ENCODE assay signal across 16 mouse cellular contexts in genomic region chr6:95300658-95301057, GRCm38 (mm10). TPM values are rescaled to one million over a fixed set of nuclear protein-coding genes. Genes with fewer than 3 reads are reported as not detected.
A peak's percentile ranks its signal among the peaks of the same experiment; 100 is the strongest.
DNase-seq lines count a peak whose midpoint lies in the region; ATAC-seq and TF ChIP-seq lines count a peak whose summit lies in the region.
"Had no signal": no experiment of that assay in that cellular context is flagged by ENCODE, and none has a peak within 500 bp of the region (broad histone marks: within the 10 kb centered on the region; RNA-seq: fewer than 3 reads in every experiment).

No protein-coding gene starts in this region.

- ATAC-seq in cerebellum, adult (ENCODE audit: insufficient number of reproducible peaks, low FRiP score, low TSS enrichment) = no peak
- ATAC-seq: hindbrain, postnatal 0 days; midbrain, embryonic 15.5 days had no signal

- H3K36me3 ChIP-seq in kidney, adult 2 months (ENCODE audit: control insufficient read depth, insufficient read depth, low read length) = no peaks in the 10 kb centered on the region
- H3K36me3 ChIP-seq: embryonic facial prominence, embryonic 13.5 days; forebrain, embryonic 12.5 days; liver, embryonic 13.5 days; midbrain, embryonic 15.5 days had no signal

- H3K4me1 ChIP-seq in kidney, adult 2 months (ENCODE audit: control insufficient read depth, insufficient read depth, low read length) = no peaks in the 10 kb centered on the region
- H3K4me1 ChIP-seq: embryonic facial prominence, embryonic 13.5 days; forebrain, embryonic 12.5 days; liver, embryonic 13.5 days; midbrain, embryonic 15.5 days had no signal

- 70% methylated on average over 2 of the region's 2 CpGs for WGBS in kidney, adult 2 months

- peak; percentile 5 for DNase-seq in kidney, adult 2 months
- DNase-seq in kidney, adult 11 months = no peak
- peak; percentile 2 for DNase-seq in right cerebral cortex, adult 18-20 months
- DNase-seq in right cerebral cortex, postnatal 4 days = no peak
- DNase-seq in R1 (ENCODE audit: low read depth, low spot score) = peak; percentile 9
- DNase-seq in embryo, embryonic 10 days (ENCODE audit: low spot score) = no peak
- DNase-seq: cerebellum, adult 9-11 months; heart, postnatal 14 days; left cerebral cortex, postnatal 4 days; liver, embryonic 13.5 days had no signal

- no peak overlapping the region for H3K27ac ChIP-seq in kidney, adult 2 months (ENCODE audit: insufficient read depth, low read depth, low read length)
- H3K27ac ChIP-seq: embryonic facial prominence, embryonic 13.5 days; forebrain, embryonic 12.5 days; hindbrain, postnatal 0 days; liver, embryonic 13.5 days; midbrain, embryonic 15.5 days had no signal

- TF ChIP-seq CTCF in kidney, adult 2 months (conservative IDR thresholded peaks at IDR 0.05; ENCODE audit: insufficient read depth, insufficient read length, low read depth, low read length) = peak; percentile 20; the same call in 1 of the 2 replicates

- TF ChIP-seq POLR2A in kidney, adult 2 months (IDR thresholded peaks at IDR 0.05; ENCODE audit: low read depth, low read length) = no peak

- no peaks in the 10 kb centered on the region for H3K27me3 ChIP-seq in kidney, adult 2 months (replicated peaks; ENCODE audit: control insufficient read depth, insufficient read depth, low read length)
- H3K27me3 ChIP-seq: embryonic facial prominence, embryonic 13.5 days; forebrain, embryonic 12.5 days; liver, embryonic 13.5 days; midbrain, embryonic 15.5 days had no signal

- H3K4me3 ChIP-seq in kidney, adult 2 months (ENCODE audit: insufficient read depth, low read depth, low read length) = no peak overlapping the region
- H3K4me3 ChIP-seq: embryonic facial prominence, embryonic 13.5 days; forebrain, embryonic 12.5 days; liver, embryonic 13.5 days; midbrain, embryonic 15.5 days had no signal

RNA-seq across cellular contexts. Expression of gene Gm10234, which starts 21.3 kb away (rescaled TPM):
- not detected in 2 replicates for polyA plus RNA-seq in kidney, adult 2 months (2012; rRNA removed)
- polyA plus RNA-seq: embryonic facial prominence, embryonic 13.5 days; forebrain, embryonic 12.5 days; hindbrain, postnatal 0 days; liver, embryonic 13.5 days; midbrain, embryonic 15.5 days; thymus, postnatal 0 days had no signal

Comparison
In these comparisons a context has a peak if more than half of its experiments do, and no peak if none do; other contexts are left out.
1. DNase-seq: peak in kidney, adult 2 months (single experiment), right cerebral cortex, adult 18-20 months (single experiment) and R1 (single experiment); none in kidney, adult 11 months (single experiment), right cerebral cortex, postnatal 4 days (single experiment) and embryo, embryonic 10 days (single experiment).